Mouse (Mus musculus) T-helper 2 cell (primary cell): ENCODE measurements around the gene Agap1.

Experiments
- in situ Hi-C: fragments of 300-600 bp; cut with MboI, MseI; formaldehyde crosslinking; loops from one replicate; pipeline ENCODE4 v1.15.1; 2025; ENCODE audit warnings: high pct_unique_total_duplicates

Gene Agap1

DNA sequence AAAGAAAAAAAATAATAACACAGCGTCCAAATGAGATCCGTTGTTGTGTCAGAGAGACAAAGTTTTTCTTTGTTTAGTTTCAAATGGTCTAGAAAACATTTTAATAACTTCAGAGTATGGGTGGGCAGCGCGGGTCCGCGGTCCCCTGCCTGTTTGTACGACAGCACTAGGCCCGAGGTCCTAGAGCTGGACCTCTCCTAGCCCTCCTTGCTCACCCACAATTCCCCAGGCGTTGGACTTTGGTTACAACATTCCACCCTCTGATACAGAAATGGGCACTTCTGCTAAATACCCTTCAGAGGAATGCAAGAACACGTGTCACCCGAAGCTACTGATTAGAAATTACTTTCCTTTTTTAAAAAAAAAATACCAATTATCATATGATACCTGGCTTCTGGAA is 296.7 kb downstream of the Agap1 start:
- in situ Hi-C loops: no loop called here

- in situ Hi-C loops: no loop called here
These were observed 298.1 kb downstream of the Agap1 start for GRCm38 (mm10) chr1:89752659-89753058.

GRCm38 (mm10) chr1:89755358-89755757 is 300.8 kb downstream of the Agap1 start:
- in situ Hi-C loops: no loop called here

DNA sequence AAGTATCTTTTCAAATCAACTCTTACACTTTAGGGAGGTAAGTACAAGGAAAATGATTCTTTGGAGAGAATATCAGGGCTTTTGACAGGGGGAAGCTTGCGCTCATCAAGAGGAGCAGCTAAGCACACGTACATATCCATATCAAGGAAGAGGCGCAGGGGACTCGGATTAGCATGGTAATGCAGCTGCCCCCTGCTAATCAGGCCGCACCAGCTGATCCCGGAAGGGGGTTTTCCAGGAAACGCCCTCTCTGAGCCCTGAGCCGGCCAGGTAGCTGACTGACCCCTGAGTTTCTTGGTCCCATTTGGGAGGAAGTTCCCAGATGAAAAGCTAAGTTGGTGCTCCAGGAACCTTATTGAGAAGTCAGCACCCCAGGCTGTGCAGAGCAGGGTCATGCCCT is 301.8 kb downstream of the Agap1 start:
- in situ Hi-C loops: no loop called here

- in situ Hi-C loops: no loop called here
These were observed 302.9 kb downstream of the Agap1 start for GRCm38 (mm10) chr1:89757545-89757944.

- in situ Hi-C loops: no loop called here
These were observed 309.3 kb downstream of the Agap1 start for GRCm38 (mm10) chr1:89763912-89764311.

- in situ Hi-C loops: no loop called here
These were observed 312.3 kb downstream of the Agap1 start for GRCm38 (mm10) chr1:89766891-89767290.

GRCm38 (mm10) chr1:89769641-89770040 is 315.0 kb downstream of the Agap1 start:
- in situ Hi-C loops: no loop called here

DNA sequence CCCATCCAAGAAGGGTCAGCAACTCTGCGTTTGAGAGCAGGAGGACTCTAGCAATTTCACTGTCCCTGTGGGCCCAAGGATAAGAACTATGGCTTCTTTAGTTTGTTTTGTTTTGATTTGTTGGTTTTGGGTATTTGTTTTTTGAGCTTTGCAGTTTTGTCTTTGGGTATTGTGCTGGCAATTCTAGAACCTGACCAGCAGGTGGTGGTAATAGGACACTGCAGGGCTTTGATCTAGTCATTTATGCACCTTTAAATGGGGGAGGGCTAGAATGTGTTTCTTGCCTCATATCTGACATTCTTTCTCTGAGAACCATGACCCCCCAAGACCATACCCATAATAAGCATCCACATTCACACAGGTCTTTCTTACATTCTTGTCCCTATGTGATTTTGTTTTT is 315.7 kb downstream of the Agap1 start:
- in situ Hi-C loops: no loop called here

DNA sequence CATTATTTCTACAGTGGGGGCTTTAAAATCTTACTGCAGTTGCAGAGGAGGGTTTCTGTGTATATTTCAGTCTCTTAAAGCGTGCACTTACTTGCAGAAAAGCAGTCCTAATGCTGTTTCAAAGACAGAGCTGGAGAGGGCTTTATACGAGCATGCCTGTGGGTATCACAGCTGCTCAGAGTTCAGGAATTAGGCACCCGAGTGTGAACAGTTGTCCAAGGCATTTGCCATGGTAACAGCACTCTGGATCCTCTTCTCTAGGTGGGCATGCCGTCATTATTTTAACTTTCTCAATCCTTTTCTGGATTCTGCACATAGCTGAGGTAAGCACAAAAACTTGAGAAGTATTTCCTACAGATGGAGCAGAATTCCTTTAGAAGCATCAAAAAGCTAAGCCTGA is 321.1 kb downstream of the Agap1 start:
- in situ Hi-C loops: no loop called here

DNA sequence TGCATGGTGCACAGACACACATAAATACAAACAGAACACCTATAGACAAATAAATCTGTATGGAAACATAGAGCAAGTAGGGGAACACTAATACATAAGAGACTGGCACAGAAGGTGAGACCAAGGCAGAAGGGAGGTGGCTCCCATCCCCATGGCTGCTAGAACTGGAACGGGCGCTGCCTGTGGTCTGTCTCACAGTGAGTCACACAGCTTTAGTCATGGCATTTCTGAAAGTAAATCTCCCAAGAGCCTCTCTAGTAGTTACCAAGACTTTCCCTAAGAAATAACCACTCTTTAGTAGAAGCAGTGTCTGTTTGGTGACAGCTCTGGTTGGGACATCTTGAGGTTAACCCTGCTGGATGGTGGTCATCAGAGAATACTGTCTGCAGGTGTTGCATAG is 326.1 kb downstream of the Agap1 start:
- in situ Hi-C loops: no loop called here

DNA sequence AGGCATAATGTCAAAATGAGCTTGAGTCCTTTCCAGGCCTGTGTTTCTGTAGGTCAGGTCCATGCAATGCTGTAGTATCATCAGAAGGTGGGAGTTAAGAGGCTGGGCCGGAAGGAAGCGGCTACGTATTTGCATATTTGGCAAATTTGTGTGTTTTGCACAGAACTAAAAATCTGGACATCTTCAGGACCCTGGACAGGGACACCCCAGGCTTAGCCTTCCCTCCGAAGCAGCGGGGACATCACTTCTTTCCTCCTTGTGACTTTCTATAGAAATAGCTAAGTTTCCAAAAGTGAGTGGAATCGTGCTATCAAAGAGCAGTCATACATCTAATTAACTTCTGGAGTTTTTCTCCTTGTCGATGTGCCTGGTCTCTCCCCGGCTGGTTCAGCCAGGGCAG is 327.3 kb downstream of the Agap1 start:
- in situ Hi-C loops: no loop called here

GRCm38 (mm10) chr1:89786793-89787192 is 332.2 kb downstream of the Agap1 start:
- in situ Hi-C loops: no loop called here

DNA sequence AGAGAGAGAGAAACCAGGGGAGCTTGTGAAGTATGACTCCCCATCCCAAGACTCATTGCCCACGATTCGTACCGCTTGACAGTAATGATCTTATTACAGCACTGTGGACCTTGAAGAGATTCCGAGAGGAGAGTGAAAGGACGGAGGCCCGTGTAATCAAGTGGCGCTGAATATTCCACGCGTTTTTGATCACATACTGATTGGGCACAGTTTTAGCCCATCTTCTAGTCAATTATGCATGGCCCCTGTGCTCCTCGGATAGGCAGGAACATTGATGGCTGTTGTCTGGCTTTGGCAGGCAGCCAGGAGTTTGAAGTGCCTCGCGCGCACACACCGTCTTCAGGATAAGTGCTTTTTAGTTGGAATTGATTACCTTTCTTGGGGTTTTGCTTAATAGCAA is 344.1 kb downstream of the Agap1 start:
- in situ Hi-C loops: no loop called here

DNA sequence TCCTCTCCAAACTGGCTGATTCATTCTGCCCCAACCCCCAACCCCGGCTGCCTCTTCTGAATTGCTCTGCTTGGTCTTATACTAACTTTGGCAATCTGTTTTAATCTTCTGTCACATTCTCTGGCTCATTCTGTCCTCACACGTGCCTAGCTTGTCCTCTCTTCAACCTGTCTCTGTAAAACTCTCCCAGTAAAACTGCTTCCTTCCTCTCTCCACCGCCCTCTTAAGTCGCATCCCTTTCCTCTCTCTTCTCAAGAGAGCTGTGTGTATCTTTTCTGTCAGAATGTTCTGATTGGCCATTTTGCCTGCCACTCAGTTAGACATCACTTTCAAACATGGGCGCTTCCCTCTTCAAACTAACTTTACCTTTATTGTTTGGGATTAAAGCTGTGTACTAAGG is 346.9 kb downstream of the Agap1 start:
- in situ Hi-C loops: no loop called here

DNA sequence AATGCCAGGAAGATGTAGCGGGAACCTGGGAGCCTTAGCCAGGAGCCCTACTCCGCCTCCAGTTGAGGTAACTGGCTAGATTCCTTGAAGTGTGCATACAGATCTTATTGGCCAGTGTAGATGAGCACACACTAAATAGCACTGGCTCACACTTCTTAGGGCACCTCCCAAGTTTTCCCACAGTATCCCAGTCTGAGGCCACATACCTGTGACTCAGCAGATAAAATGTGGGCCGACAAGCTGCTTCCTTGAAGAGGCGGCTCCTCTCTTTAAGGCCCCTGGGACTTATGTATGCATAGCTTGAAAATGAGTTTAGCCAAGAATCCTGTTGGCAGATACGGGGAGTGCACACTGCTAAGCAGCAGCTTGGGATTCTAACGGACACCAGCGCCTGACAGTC is 350.4 kb downstream of the Agap1 start:
- in situ Hi-C loops: no loop called here

- in situ Hi-C loops: no loop called here
These were observed 358.2 kb downstream of the Agap1 start for GRCm38 (mm10) chr1:89812816-89813215.

GRCm38 (mm10) chr1:89816487-89817206 is 362.0 kb downstream of the Agap1 start:
- in situ Hi-C loops: no loop called here

DNA sequence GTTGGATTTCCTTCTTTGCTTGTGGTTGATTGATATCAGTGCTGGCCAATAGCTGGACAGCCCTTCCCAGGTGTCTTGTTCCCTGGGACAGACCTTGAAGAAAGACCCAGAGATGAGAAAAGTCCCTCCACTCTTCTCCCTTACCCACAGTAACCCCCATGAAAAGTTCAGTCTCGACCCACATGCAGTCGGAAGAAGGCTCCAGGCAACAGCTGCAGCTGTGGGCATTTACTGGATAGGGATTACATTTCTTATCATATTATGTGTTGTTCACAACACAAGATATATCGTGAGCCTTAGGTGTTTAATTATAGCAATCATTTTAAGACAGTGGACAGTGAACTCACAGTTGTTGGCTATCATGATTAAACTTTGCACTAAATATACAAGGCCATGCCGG is 367.2 kb downstream of the Agap1 start:
- in situ Hi-C loops: no loop called here

- in situ Hi-C loops: no loop called here
These were observed 367.8 kb downstream of the Agap1 start for GRCm38 (mm10) chr1:89822431-89822830.

GRCm38 (mm10) chr1:89823036-89823435 is 368.4 kb downstream of the Agap1 start:
- in situ Hi-C loops: no loop called here

- in situ Hi-C loops: no loop called here
These were observed 372.4 kb downstream of the Agap1 start for GRCm38 (mm10) chr1:89827051-89827450.

DNA sequence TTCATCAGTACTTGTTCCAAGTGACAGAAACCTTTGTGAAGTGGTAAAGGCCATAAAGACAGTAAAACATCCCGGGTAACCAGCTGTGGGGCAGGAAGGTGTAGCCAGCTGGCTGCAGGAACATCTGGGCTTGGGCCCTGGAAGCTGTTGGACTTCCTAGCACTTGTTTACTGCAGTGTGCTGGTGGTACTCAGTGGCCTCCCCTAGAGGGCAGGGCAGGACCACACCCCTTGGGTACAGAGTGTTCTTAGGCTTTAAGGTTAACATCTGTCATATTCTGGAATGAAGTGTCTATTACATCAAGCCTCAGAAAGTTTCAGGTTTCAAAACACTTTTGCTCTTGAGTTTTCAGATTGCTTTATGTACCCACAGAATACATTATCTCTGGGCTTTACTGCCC is 376.5 kb downstream of the Agap1 start:
- in situ Hi-C loops: no loop called here

GRCm38 (mm10) chr1:89844064-89844463 is 389.5 kb downstream of the Agap1 start:
- in situ Hi-C loops: no loop called here
